Mouse (Mus musculus): Measurements from ENCODE around the gene Dclk3. TPM values are rescaled to one million over a fixed set of nuclear protein-coding genes. Genes with fewer than 3 reads are reported as not detected.
A peak's percentile ranks its signal among the peaks of the same experiment; 100 is the strongest.

The Dclk3 gene
- total and polyA plus RNA-seq, 2 experiments = 4.3 to 10.5 TPM

- Histone ChIP-seq H3K27me3 (ENCODE audit: control insufficient read depth, insufficient read depth, low read length) (no peaks in the 10 kb centered on the region), H3K9ac (ENCODE audit: low read depth, low read length) (no peak overlapping the region), H3K4me1 (ENCODE audit: control insufficient read depth, insufficient read depth, low read length) (no peaks in the 10 kb centered on the region), H3K36me3 (ENCODE audit: control insufficient read depth, insufficient read depth, low read length) (no peaks in the 10 kb centered on the region), H3K4me3 (ENCODE audit: insufficient read depth, low read depth, low read length) (no peak overlapping the region), H3K27ac (replicated peaks; ENCODE audit: insufficient read depth, low read depth, low read length) (no peak overlapping the region), H3K79me2 (ENCODE audit: control insufficient read depth, insufficient read depth, low read length) (no peaks in the 10 kb centered on the region)
- 77% methylated on average over 9 of the region's 9 CpGs for WGBS
- TF ChIP-seq POLR2A (IDR thresholded peaks at IDR 0.05; ENCODE audit: extremely low read depth, insufficient read depth, low read length) (no peak), CTCF (IDR thresholded peaks at IDR 0.05; ENCODE audit: low read depth, low read length) (no peak; the same call in 1 of the 2 replicates)
- DNase-seq (ENCODE audit: extremely low read depth, low read depth, low spot score) = peak; percentile 61
Measured at GRCm38 (mm10) chr9:111427891-111428555, 10.9 kb upstream of the Dclk3 start.

DNA sequence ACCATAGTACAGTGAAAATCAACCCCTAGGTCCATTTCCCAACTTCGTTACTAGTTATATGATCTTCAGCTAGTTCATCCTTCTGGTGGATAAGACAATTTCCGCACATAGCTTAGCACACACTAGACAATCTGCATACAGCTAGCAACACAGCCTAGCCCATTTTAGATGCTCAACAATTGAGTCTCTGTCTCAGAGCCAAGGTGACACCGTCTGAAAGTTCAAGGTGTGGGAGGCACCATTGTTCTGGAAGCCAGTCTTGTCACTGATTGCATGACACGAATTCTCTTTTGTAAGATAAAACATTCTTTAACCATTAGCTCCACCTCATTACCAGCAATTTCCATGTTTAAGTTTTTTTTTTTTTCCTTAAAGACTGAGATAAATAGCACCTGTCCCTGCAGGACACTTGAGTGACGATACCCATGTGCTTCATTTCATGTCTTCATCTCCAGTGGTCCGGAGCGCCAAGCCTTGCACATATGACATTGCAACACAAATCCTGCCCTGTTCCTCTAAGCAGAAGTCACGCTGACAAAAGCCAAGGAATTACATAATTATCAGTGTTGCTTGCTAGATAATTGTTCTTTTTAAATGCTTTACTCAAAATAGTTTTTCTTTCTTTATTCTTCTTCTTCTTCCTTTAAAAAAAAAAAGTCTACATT is 10.1 kb upstream of the Dclk3 start:
- TF ChIP-seq POLR2A (IDR thresholded peaks at IDR 0.05; ENCODE audit: extremely low read depth, insufficient read depth, low read length) (no peak), CTCF (IDR thresholded peaks at IDR 0.05; ENCODE audit: low read depth, low read length) (no peak)
- Histone ChIP-seq H3K79me2 (ENCODE audit: control insufficient read depth, insufficient read depth, low read length) (no peaks in the 10 kb centered on the region), H3K36me3 (ENCODE audit: control insufficient read depth, insufficient read depth, low read length) (no peaks in the 10 kb centered on the region), H3K27ac (replicated peaks; ENCODE audit: insufficient read depth, low read depth, low read length) (no peak overlapping the region), H3K9ac (ENCODE audit: low read depth, low read length) (no peak overlapping the region), H3K4me3 (ENCODE audit: insufficient read depth, low read depth, low read length) (no peak overlapping the region), H3K4me1 (ENCODE audit: control insufficient read depth, insufficient read depth, low read length) (no peaks in the 10 kb centered on the region), H3K27me3 (ENCODE audit: control insufficient read depth, insufficient read depth, low read length) (no peaks in the 10 kb centered on the region)
- no peak for DNase-seq (ENCODE audit: extremely low read depth, low read depth, low spot score)
- WGBS = 75% methylated on average over 8 of the region's 8 CpGs

DNA sequence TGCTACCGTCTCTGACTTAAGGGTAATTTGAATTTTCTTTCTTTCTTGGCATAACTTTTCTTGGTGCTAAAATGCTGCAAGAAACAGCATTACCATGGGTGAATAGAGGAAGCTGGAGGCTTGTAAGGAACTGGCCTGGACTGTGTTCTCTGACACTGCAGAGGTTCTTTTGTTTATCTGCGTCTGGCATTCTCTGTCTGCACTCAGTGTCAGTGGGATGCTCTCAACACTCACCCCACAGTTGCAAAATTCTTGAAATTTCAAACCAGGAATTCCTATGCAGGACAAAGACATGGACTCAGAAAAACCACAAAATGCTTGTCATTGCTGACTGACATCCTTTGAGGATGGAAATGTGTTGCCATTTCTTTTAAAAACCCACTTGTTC is 9.5 kb upstream of the Dclk3 start:
- no peaks in the 10 kb centered on the region for H3K79me2 ChIP-seq (ENCODE audit: control insufficient read depth, insufficient read depth, low read length)
- H3K27me3 ChIP-seq (ENCODE audit: control insufficient read depth, insufficient read depth, low read length) = no peaks in the 10 kb centered on the region
- H3K9ac ChIP-seq (ENCODE audit: low read depth, low read length) = no peak overlapping the region
- H3K27ac ChIP-seq (replicated peaks; ENCODE audit: insufficient read depth, low read depth, low read length) = no peak overlapping the region
- DNase-seq (ENCODE audit: extremely low read depth, low read depth, low spot score) = no peak
- H3K4me1 ChIP-seq (ENCODE audit: control insufficient read depth, insufficient read depth, low read length) = no peaks in the 10 kb centered on the region
- H3K4me3 ChIP-seq (ENCODE audit: insufficient read depth, low read depth, low read length) = no peak overlapping the region
- WGBS = 71% methylated on average over 2 of the region's 2 CpGs
- TF ChIP-seq POLR2A (IDR thresholded peaks at IDR 0.05; ENCODE audit: extremely low read depth, insufficient read depth, low read length) = no peak
- TF ChIP-seq CTCF (IDR thresholded peaks at IDR 0.05; ENCODE audit: low read depth, low read length) = no peak
- H3K36me3 ChIP-seq (ENCODE audit: control insufficient read depth, insufficient read depth, low read length) = no peaks in the 10 kb centered on the region

- H3K36me3 ChIP-seq (ENCODE audit: control insufficient read depth, insufficient read depth, low read length) = no peaks in the 10 kb centered on the region
- no peaks in the 10 kb centered on the region for H3K79me2 ChIP-seq (ENCODE audit: control insufficient read depth, insufficient read depth, low read length)
Measured at GRCm38 (mm10) chr9:111435429-111435828, 3.5 kb upstream of the Dclk3 start.

GRCm38 (mm10) chr9:111439836-111440201 is 938 bp downstream of the Dclk3 start:
- no peak for DNase-seq (ENCODE audit: extremely low read depth, low read depth, low spot score)
- 29% methylated on average over 8 of the region's 8 CpGs for WGBS
- Histone ChIP-seq H3K27me3 (ENCODE audit: control insufficient read depth, insufficient read depth, low read length) (no peaks in the 10 kb centered on the region), H3K79me2 (ENCODE audit: control insufficient read depth, insufficient read depth, low read length) (peaks cover 17% of the 10 kb centered on the region; the same call in 1 of the 2 replicates), H3K27ac (replicated peaks; ENCODE audit: insufficient read depth, low read depth, low read length) (peak overlapping the region; percentile 71), H3K36me3 (ENCODE audit: control insufficient read depth, insufficient read depth, low read length) (no peaks in the 10 kb centered on the region), H3K9ac (ENCODE audit: low read depth, low read length) (peak overlapping the region; percentile 82), H3K4me1 (ENCODE audit: control insufficient read depth, insufficient read depth, low read length) (peaks cover 15% of the 10 kb centered on the region), H3K4me3 (ENCODE audit: insufficient read depth, low read depth, low read length) (peak overlapping the region; percentile 90)
- TF ChIP-seq POLR2A (IDR thresholded peaks at IDR 0.05; ENCODE audit: extremely low read depth, insufficient read depth, low read length) (no peak), CTCF (IDR thresholded peaks at IDR 0.05; ENCODE audit: low read depth, low read length) (no peak)

More at GRCm38 (mm10) chr9:111435429-111435828, 3.5 kb upstream of the Dclk3 start:
- Histone ChIP-seq H3K4me1 (ENCODE audit: control insufficient read depth, insufficient read depth, low read length) (peaks cover 5% of the 10 kb centered on the region; the same call in 1 of the 2 replicates), H3K9ac (ENCODE audit: low read depth, low read length) (no peak overlapping the region), H3K4me3 (ENCODE audit: insufficient read depth, low read depth, low read length) (no peak overlapping the region), H3K27ac (replicated peaks; ENCODE audit: insufficient read depth, low read depth, low read length) (no peak overlapping the region), H3K27me3 (ENCODE audit: control insufficient read depth, insufficient read depth, low read length) (no peaks in the 10 kb centered on the region)
- DNase-seq (ENCODE audit: extremely low read depth, low read depth, low spot score) = no peak
- TF ChIP-seq CTCF (IDR thresholded peaks at IDR 0.05; ENCODE audit: low read depth, low read length) (no peak), POLR2A (IDR thresholded peaks at IDR 0.05; ENCODE audit: extremely low read depth, insufficient read depth, low read length) (no peak)
- whole genome bisulfite sequencing = 86% methylated on average over 2 of the region's 2 CpGs

DNA sequence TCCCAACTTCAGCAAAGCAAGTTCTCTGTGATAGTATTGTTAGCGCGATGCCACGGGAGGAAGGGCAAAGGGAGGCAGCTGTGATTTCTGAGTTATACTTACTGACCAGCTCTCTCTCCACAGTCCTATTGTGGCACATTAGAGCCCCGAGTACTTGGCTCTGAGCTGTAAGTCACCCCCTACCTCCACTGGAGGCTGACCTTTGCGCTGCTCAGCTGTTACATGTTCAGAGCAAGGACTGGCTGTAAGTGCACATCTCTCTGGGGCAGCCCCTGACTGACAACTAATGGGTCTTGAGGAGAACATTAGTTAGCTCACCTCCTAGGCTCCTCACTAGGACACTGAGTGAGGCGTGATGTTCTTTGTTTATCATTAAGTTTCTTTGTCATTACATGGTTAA is 1.6 kb downstream of the Dclk3 start:
- WGBS = 38% methylated on average over 6 of the region's 6 CpGs

More for the DNA sequence above, 1.6 kb downstream of the Dclk3 start:
- peak; percentile 45 for DNase-seq (ENCODE audit: extremely low read depth, low read depth, low spot score)
- Histone ChIP-seq H3K4me1 (ENCODE audit: control insufficient read depth, insufficient read depth, low read length) (peaks cover 15% of the 10 kb centered on the region), H3K9ac (ENCODE audit: low read depth, low read length) (peak overlapping the region; percentile 82), H3K27me3 (ENCODE audit: control insufficient read depth, insufficient read depth, low read length) (no peaks in the 10 kb centered on the region), H3K27ac (replicated peaks; ENCODE audit: insufficient read depth, low read depth, low read length) (peak overlapping the region; percentile 71), H3K79me2 (ENCODE audit: control insufficient read depth, insufficient read depth, low read length) (peaks cover 17% of the 10 kb centered on the region; the same call in 1 of the 2 replicates), H3K4me3 (ENCODE audit: insufficient read depth, low read depth, low read length) (peak overlapping the region; percentile 90; the same call in 1 of the 2 replicates), H3K36me3 (ENCODE audit: control insufficient read depth, insufficient read depth, low read length) (no peaks in the 10 kb centered on the region)
- TF ChIP-seq CTCF (IDR thresholded peaks at IDR 0.05; ENCODE audit: low read depth, low read length) (no peak), POLR2A (IDR thresholded peaks at IDR 0.05; ENCODE audit: extremely low read depth, insufficient read depth, low read length) (no peak)

All from liver, adult 2 months (tissue).